Mouse (Mus musculus): ENCODE data around the gene Cdc34.

GRCm38 (mm10) chr10:79732500-79732899 lies 50.5 kb downstream of the Cdc34 start:
- TF ChIP-seq CTCF (IDR thresholded peaks at IDR 0.05; ENCODE audit: borderline replicate concordance, insufficient read depth, low read depth, low read length) (peak; percentile 61), POLR2A (IDR thresholded peaks at IDR 0.05; ENCODE audit: borderline replicate concordance, insufficient read depth, low read length) (no peak)
